Mouse (Mus musculus) cerebellum, adult 18-20 months (tissue): ENCODE measurements around the gene Tnfaip3.

Experiments
- DNase-seq, 2 experiments: peaks; one replicate each; pipeline ENCODE4 v3.0.0; 2021

The Tnfaip3 gene

GRCm38 (mm10) chr10:19015257-19015862 lies at the start of gene Tnfaip3:
TSS of gene Tnfaip3 (minus strand) at chr10:19015657.
- DNase-seq: peak; percentile 92 to 97

GRCm38 (mm10) chr10:19064651-19065601 lies 49.5 kb upstream of the Tnfaip3 start:
- no peak for DNase-seq

- DNase-seq: no peak
Observed at GRCm38 (mm10) chr10:19063670-19064069, 48.2 kb upstream of the Tnfaip3 start.

GRCm38 (mm10) chr10:19063208-19063607 lies 47.8 kb upstream of the Tnfaip3 start:
- no peak for DNase-seq

GRCm38 (mm10) chr10:19062098-19062905 lies 46.8 kb upstream of the Tnfaip3 start:
- no peak for DNase-seq

- DNase-seq: no peak
Observed at GRCm38 (mm10) chr10:19061201-19061600, 45.7 kb upstream of the Tnfaip3 start.

GRCm38 (mm10) chr10:19053524-19053923 lies 38.1 kb upstream of the Tnfaip3 start:
- no peak for DNase-seq

- no peak for DNase-seq
Observed at GRCm38 (mm10) chr10:19045986-19046385, 30.5 kb upstream of the Tnfaip3 start.

- DNase-seq: no peak
Observed at GRCm38 (mm10) chr10:19044765-19045516, 29.5 kb upstream of the Tnfaip3 start.

- no peak for DNase-seq
Observed at GRCm38 (mm10) chr10:19043529-19044262, 28.2 kb upstream of the Tnfaip3 start.

- no peak for DNase-seq
Observed at GRCm38 (mm10) chr10:19040147-19040546, 24.7 kb upstream of the Tnfaip3 start.

- no peak for DNase-seq
Observed at GRCm38 (mm10) chr10:19034764-19035163, 19.3 kb upstream of the Tnfaip3 start.

GRCm38 (mm10) chr10:19033696-19034095 lies 18.2 kb upstream of the Tnfaip3 start:
- DNase-seq: no peak

GRCm38 (mm10) chr10:19031875-19032274 lies 16.4 kb upstream of the Tnfaip3 start:
- DNase-seq: no peak

GRCm38 (mm10) chr10:19030628-19031027 lies 15.2 kb upstream of the Tnfaip3 start:
- DNase-seq: no peak

- DNase-seq: no peak
Observed at GRCm38 (mm10) chr10:19026710-19027109, 11.3 kb upstream of the Tnfaip3 start.

- no peak for DNase-seq
Observed at GRCm38 (mm10) chr10:19024353-19024752, 8.9 kb upstream of the Tnfaip3 start.

GRCm38 (mm10) chr10:19023622-19024326 lies 8.3 kb upstream of the Tnfaip3 start:
- DNase-seq: no peak

- no peak for DNase-seq
Observed at GRCm38 (mm10) chr10:19022272-19022671, 6.8 kb upstream of the Tnfaip3 start.

GRCm38 (mm10) chr10:19016823-19017471 lies 1.5 kb upstream of the Tnfaip3 start:
- no peak for DNase-seq
